Mouse (Mus musculus) G1E (cell line): ENCODE data around the gene Ttc7. TPM values are rescaled to one million over a fixed set of nuclear protein-coding genes. Genes with fewer than 3 reads are reported as not detected.

Experiments used
- ATAC-seq: 2 replicates; pipeline ENCODE4 v1.8.0; 2016; ENCODE audit warnings: mild to moderate bottlenecking; ENCODE audit not compliant: insufficient number of reproducible peaks, poor library complexity, low FRiP score, severe bottlenecking; ENCODE audit errors: extremely low read depth
- DNase-seq: peaks from one replicate; pipeline ENCODE4 v3.0.0; 2012; ENCODE audit warnings: low spot score
- H3K27me3 ChIP-seq: 2 replicates; pipeline ENCODE4 v1.6.1; 2012; ENCODE audit warnings: mild to moderate bottlenecking, low read length, inconsistent platforms; ENCODE audit not compliant: insufficient read depth
- H3K36me3 ChIP-seq: replicated peaks from 2 replicates; pipeline ENCODE3; 2012; ENCODE audit warnings: mild to moderate bottlenecking, inconsistent platforms
- H3K4me1 ChIP-seq: 2 replicates; pipeline ENCODE4 v1.6.1; 2012; ENCODE audit warnings: low read depth, low read length, inconsistent platforms, mixed read lengths; ENCODE audit not compliant: insufficient read depth
- H3K4me3 ChIP-seq: 2 replicates; pipeline ENCODE4 v1.5.1; 2012; ENCODE audit warnings: low read depth, mild to moderate bottlenecking, inconsistent platforms, low read length, moderate library complexity, mixed read lengths
- H3K9me3 ChIP-seq: replicated peaks from 2 replicates; pipeline ENCODE4 v1.6.1; 2012; ENCODE audit warnings: inconsistent platforms
- CTCF ChIP-seq: IDR thresholded peaks from 2 replicates; pipeline ENCODE4 v1.5.1; 2012; ENCODE audit warnings: low read depth, low read length, inconsistent platforms, mixed read lengths
- GATA1 ChIP-seq: IDR thresholded peaks from 2 replicates; pipeline ENCODE4 v1.6.1; 2012; ENCODE audit warnings: borderline replicate concordance, low read length, inconsistent platforms, mixed read lengths
- GATA2 ChIP-seq: IDR thresholded peaks from 2 replicates; pipeline ENCODE4 v1.6.1; 2012; ENCODE audit warnings: low read depth, low read length, inconsistent platforms, borderline replicate concordance
- POLR2AphosphoS5 ChIP-seq: IDR thresholded peaks from 2 replicates; pipeline ENCODE4 v1.6.1; 2012; ENCODE audit warnings: low read depth, low read length, inconsistent platforms; ENCODE audit not compliant: insufficient replicate concordance
- TAL1 ChIP-seq: conservative IDR thresholded peaks from 2 replicates; pipeline ENCODE4 v1.6.1; 2012; ENCODE audit warnings: low read depth, low read length, inconsistent platforms, mixed read lengths
- polyA plus RNA-seq: library from polyadenylated mRNA; stranded (reverse); fragments of >175 nt; gene quantifications from 2 replicates; pipeline ENCODE4 v1.2.3, GENCODE M21; 2012
- total RNA-seq, 2 experiments: library from RNA; stranded (forward) in 1 of 2; stranded (reverse) in 1 of 2; fragments of 200-1000 nt in 1 of 2; fragments of >200 nt in 1 of 2; fragmentation: Nextera tagmentation in 1 of 2; gene quantifications; 2 replicates each; pipeline ENCODE4 v1.2.3; 2014 to 2017

The Ttc7 gene
- total and polyA plus RNA-seq, 3 experiments = 19.6 to 43.5 (median 34.8) TPM

- no peak for TF ChIP-seq TAL1
- no peak for TF ChIP-seq GATA2
- TF ChIP-seq POLR2AphosphoS5 = no peak
- TF ChIP-seq CTCF = no peak
- TF ChIP-seq GATA1 = no peak
- Histone ChIP-seq H3K4me1 (peaks cover 4% of the 10 kb centered on the region; the same call in 1 of the 2 replicates), H3K36me3 (peaks cover 90% of the 10 kb centered on the region), H3K4me3 (no peak overlapping the region), H3K9me3 (no peaks in the 10 kb centered on the region), H3K27me3 (no peaks in the 10 kb centered on the region)
- DNase-seq (no peak), ATAC-seq (no peak)
These were observed 93.3 kb downstream of the Ttc7 start for GRCm38 (mm10) chr17:87375941-87376511.

DNA sequence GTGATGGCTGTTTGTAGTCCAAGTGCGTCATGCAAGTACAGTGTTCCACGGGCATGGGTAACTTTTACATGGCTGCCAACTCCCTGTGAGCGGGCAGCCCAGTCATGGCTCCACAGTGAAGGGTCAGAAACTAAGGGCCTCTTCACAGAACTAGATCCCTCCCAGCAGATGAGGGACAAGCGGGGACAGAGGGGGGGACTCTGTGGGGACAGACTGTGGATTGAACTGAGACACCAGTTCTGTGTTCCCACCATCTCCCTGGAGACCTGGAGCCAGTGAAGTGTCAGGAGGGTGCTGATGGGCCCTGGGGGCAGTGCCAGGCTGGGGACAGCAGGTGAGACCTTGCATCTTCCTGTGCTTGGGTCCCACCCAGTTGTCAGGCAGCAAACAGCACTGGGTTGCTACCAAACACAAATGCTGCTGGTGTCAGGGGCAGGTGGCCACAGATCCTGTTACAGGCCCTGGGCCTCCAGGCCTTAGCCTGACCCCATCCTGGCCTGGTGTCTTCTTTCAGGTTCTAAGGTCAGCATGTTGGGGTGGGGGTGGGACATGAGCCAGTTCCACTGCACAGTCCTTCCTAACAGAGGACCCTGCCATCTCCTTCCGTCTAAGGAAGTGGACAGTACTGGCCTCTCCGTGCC lies 94.3 kb downstream of the Ttc7 start:
- H3K27me3 ChIP-seq = no peaks in the 10 kb centered on the region
- DNase-seq (no peak), ATAC-seq (no peak)
- peaks cover 86% of the 10 kb centered on the region for H3K36me3 ChIP-seq
- no peak overlapping the region for H3K4me3 ChIP-seq
- no peaks in the 10 kb centered on the region for H3K9me3 ChIP-seq
- H3K4me1 ChIP-seq = peaks cover 4% of the 10 kb centered on the region; the same call in 1 of the 2 replicates
- TF ChIP-seq TAL1 (no peak), CTCF (no peak), GATA1 (no peak), POLR2AphosphoS5 (no peak), GATA2 (no peak)

GRCm38 (mm10) chr17:87377536-87377935 lies 94.8 kb downstream of the Ttc7 start:
- H3K4me3 ChIP-seq = no peak overlapping the region
- ATAC-seq = no peak

GRCm38 (mm10) chr17:87378354-87379159 lies 95.9 kb downstream of the Ttc7 start:
- no peak for ATAC-seq
- H3K4me3 ChIP-seq = no peak overlapping the region; the same call in 1 of the 2 replicates
- TF ChIP-seq POLR2AphosphoS5 = no peak
- DNase-seq = no peak
- no peaks in the 10 kb centered on the region for H3K27me3 ChIP-seq
- H3K9me3 ChIP-seq = no peaks in the 10 kb centered on the region
- peaks cover 79% of the 10 kb centered on the region for H3K36me3 ChIP-seq
- peaks cover 4% of the 10 kb centered on the region; the same call in 1 of the 2 replicates for H3K4me1 ChIP-seq

More at GRCm38 (mm10) chr17:87377536-87377935, 94.8 kb downstream of the Ttc7 start:
- Histone ChIP-seq H3K9me3 (no peaks in the 10 kb centered on the region), H3K4me1 (peaks cover 4% of the 10 kb centered on the region; the same call in 1 of the 2 replicates), H3K36me3 (peaks cover 85% of the 10 kb centered on the region), H3K27me3 (no peaks in the 10 kb centered on the region)
- TF ChIP-seq POLR2AphosphoS5 (no peak), GATA2 (no peak), CTCF (no peak), GATA1 (no peak), TAL1 (no peak)
- DNase-seq = no peak

DNA sequence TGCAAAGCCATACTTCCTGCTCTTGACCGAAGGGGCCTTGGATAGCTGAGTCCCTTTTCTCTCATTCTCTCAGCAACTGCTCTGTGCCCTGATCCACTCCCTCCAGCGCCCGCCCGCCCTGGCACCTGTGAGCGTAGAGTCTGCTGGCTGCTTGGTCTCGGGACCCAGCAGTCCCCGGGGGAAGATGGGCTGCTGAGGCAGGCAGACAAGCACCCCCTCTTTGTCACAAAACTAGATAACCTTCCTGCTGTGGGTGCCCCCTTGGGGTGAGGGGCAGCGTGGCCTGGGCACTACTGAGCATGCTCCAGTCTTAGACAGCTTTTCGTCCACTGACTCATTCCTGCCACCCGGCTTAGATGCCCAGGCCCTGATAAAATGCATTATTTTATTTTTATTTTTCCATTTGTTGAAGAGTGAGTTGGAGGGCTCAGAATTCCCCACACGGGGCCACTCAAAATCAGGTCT lies 96.5 kb downstream of the Ttc7 start:
- no peak for DNase-seq
- H3K4me1 ChIP-seq = peaks cover 4% of the 10 kb centered on the region; the same call in 1 of the 2 replicates
- H3K9me3 ChIP-seq = no peaks in the 10 kb centered on the region
- TF ChIP-seq POLR2AphosphoS5 (no peak), GATA1 (no peak), TAL1 (no peak), CTCF (no peak), GATA2 (no peak)
- H3K4me3 ChIP-seq = no peak overlapping the region
- H3K36me3 ChIP-seq = peaks cover 74% of the 10 kb centered on the region
- no peaks in the 10 kb centered on the region for H3K27me3 ChIP-seq
- no peak for ATAC-seq

DNA sequence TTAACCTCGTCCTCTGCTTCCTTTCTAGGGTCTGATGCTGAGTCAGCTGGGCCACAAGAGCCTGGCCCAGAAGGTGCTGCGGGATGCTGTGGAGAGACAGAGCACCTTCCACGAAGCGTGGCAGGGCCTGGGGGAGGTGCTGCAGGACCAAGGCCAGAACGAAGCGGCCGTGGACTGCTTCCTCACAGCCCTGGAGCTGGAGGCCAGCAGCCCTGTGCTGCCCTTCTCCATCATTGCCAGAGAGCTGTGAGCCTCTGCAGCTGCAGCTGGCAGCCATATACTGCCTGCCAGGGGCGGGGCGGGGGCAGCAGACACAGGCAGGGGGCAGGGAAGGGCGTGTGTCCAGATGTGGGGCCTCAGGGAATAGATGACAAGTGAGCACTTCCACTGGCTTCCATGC lies 97.1 kb downstream of the Ttc7 start:
- ATAC-seq = no peak
- no peak for DNase-seq
- Histone ChIP-seq H3K27me3 (peaks cover 3% of the 10 kb centered on the region; the same call in 1 of the 2 replicates), H3K4me3 (no peak overlapping the region), H3K9me3 (no peaks in the 10 kb centered on the region), H3K4me1 (peaks cover 4% of the 10 kb centered on the region; the same call in 1 of the 2 replicates), H3K36me3 (peaks cover 73% of the 10 kb centered on the region)
- TF ChIP-seq TAL1 = no peak
- TF ChIP-seq GATA2 = no peak
- TF ChIP-seq CTCF = no peak
- no peak for TF ChIP-seq GATA1
- no peak for TF ChIP-seq POLR2AphosphoS5
